Mouse (Mus musculus) heart, postnatal 0 days (tissue): ENCODE results near the gene Ciao2b. TPM values are rescaled to one million over a fixed set of nuclear protein-coding genes. Genes with fewer than 3 reads are reported as not detected.

Experiments
- ATAC-seq: fragments of 200-750 bp; cut with Nextera tagmentation; 2 replicates; pipeline ENCODE4 v1.8.0; 2017; ENCODE audit warnings: low read depth, moderate number of reproducible peaks, moderate library complexity; ENCODE audit not compliant: insufficient read depth
- DNase-seq: peaks from one replicate; pipeline ENCODE4 v3.0.0-alpha.2; 2016; ENCODE audit warnings: low spot score
- H3K27ac ChIP-seq: fragments of 300-500 bp; sonication (generic); 2 replicates; pipeline ENCODE4 v1.5.1; 2014; ENCODE audit warnings: low read depth, mild to moderate bottlenecking
- H3K27me3 ChIP-seq: fragments of 300-500 bp; sonication (generic); 2 replicates; pipeline ENCODE4 v1.6.1; 2014; ENCODE audit warnings: low read length, mixed read lengths; ENCODE audit not compliant: control insufficient read depth, insufficient read depth
- H3K36me3 ChIP-seq: fragments of 300-500 bp; sonication (generic); replicated peaks from 2 replicates; pipeline ENCODE4 v1.6.1; 2014; ENCODE audit warnings: low read length, mixed read lengths; ENCODE audit not compliant: control insufficient read depth, insufficient read depth
- H3K4me1 ChIP-seq: fragments of 300-500 bp; sonication (generic); 2 replicates; pipeline ENCODE4 v1.6.1; 2014; ENCODE audit warnings: antibody characterized with exemption; ENCODE audit not compliant: control insufficient read depth, insufficient read depth
- H3K4me2 ChIP-seq: fragments of 300-500 bp; sonication (generic); 2 replicates; pipeline ENCODE4 v1.6.1; 2014; ENCODE audit warnings: low read depth, mild to moderate bottlenecking, low read length, moderate library complexity
- H3K4me3 ChIP-seq: fragments of 300-500 bp; sonication (generic); 2 replicates; pipeline ENCODE4 v1.5.1; 2014; ENCODE audit warnings: low read depth, low read length
- H3K9ac ChIP-seq: fragments of 300-500 bp; sonication (generic); replicated peaks from 2 replicates; pipeline ENCODE4 v1.6.1; 2014; ENCODE audit warnings: low read depth, low read length, mixed read lengths
- H3K9me3 ChIP-seq: fragments of 300-500 bp; sonication (generic); replicated peaks from 2 replicates; pipeline ENCODE4 v1.6.1; 2016; ENCODE audit warnings: low read length; ENCODE audit not compliant: control insufficient read depth
- CTCF ChIP-seq: IDR thresholded peaks from 2 replicates; pipeline ENCODE4 v1.5.1; 2016; ENCODE audit warnings: antibody characterized with exemption, control low read depth, low read depth
- EP300 ChIP-seq: IDR thresholded peaks from 2 replicates; pipeline ENCODE4 v1.6.1; 2016; ENCODE audit warnings: antibody characterized with exemption, low read depth
- WGBS: fragments of 180-500 bp; shearing (Covaris S2); extraction: QIAGEN DNeasy Blood & Tissue Kit; methylation state at CpG from one replicate; pipeline ENCODE4 v1.1.7; 2014; 5-methylcytosine and 5-hydroxymethylcytosine counted together
- polyA plus RNA-seq: library from polyadenylated mRNA; unstranded; fragments of >200 nt; fragmentation: Nextera tagmentation; extraction: Ambion mirVana; gene quantifications from 2 replicates; pipeline ENCODE4 v1.2.1, GENCODE M21; 2015
- total RNA-seq: library from RNA; depleted of rRNA; stranded (reverse); fragments of >200 nt; gene quantifications from 2 replicates; pipeline ENCODE4 v1.2.3, GENCODE M21; 2014; ENCODE audit warnings: low replicate concordance

Ciao2b gene
- total and polyA plus RNA-seq, 2 experiments from 2014 or later = 141 to 184 TPM

DNA sequence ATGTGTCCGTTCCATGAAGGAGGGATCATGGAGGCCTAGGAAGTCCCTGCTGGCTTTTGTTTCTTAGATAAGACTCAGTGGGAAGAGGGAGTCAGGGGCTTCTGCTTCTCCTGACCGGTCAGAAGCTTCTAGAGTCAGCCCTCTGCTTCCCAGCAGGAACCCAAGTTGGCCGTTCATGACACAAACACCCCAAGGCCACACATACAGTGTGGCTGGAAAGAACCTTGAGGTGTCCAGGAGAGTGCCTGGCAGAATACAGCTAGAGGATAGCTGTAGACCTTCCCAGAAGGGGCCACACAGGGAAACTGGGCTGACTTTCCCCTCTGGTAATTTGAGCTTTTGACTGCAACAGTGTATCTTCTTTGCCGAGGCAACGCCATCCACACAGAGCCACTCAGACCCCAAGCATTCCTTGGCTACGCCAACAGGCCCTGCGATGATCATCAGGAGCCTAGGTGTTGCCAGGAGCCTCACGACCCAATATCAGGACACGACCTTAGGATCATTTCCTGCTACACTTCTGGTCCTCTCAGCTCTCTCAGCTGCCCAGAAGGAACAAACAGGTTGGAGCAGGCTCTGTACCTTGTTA lies 8.5 kb downstream of the Ciao2b start:
- Histone ChIP-seq H3K9me3 (no peaks in the 10 kb centered on the region), H3K9ac (no peak overlapping the region), H3K36me3 (peaks cover 32% of the 10 kb centered on the region), H3K4me1 (peaks cover 31% of the 10 kb centered on the region), H3K27me3 (no peaks in the 10 kb centered on the region), H3K4me3 (no peak overlapping the region), H3K4me2 (no peak overlapping the region), H3K27ac (peak overlapping the region; percentile 65)
- no peak for TF ChIP-seq CTCF
- TF ChIP-seq EP300 = no peak
- ATAC-seq (no peak), DNase-seq (peak; percentile 30)
- WGBS = 35% methylated on average over 9 of the region's 9 CpGs

DNA sequence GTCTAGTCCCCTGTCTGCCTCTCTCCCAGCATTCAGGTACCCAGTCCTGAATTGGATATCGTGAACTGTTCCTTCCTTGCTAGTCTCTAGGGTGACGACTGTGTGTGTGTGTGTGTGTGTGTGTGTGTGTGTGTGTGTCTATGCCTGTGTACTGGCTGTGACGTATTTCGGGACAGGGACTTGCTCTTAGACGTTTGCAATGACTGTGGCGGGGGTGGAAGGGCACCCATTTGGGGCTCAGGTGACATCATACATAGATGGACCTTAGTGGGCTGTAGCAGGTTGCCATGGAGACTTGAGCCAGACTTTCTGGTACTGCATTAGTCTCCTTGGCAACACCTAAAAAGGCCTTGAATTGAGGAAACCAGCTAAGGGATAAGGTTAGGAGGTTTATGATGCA lies 9.3 kb downstream of the Ciao2b start:
- DNase-seq = peak; percentile 5
- TF ChIP-seq CTCF = no peak
- TF ChIP-seq EP300 = no peak
- no peaks in the 10 kb centered on the region for H3K9me3 ChIP-seq
- 50% methylated on average over 6 of the region's 6 CpGs for WGBS
- H3K4me2 ChIP-seq = peak overlapping the region; percentile 67
- peak overlapping the region; percentile 90 for H3K27ac ChIP-seq
- peaks cover 32% of the 10 kb centered on the region for H3K36me3 ChIP-seq
- no peak overlapping the region for H3K4me3 ChIP-seq
- H3K27me3 ChIP-seq = no peaks in the 10 kb centered on the region
- peaks cover 35% of the 10 kb centered on the region for H3K4me1 ChIP-seq
- ATAC-seq = no peak
- no peak overlapping the region for H3K9ac ChIP-seq

DNA sequence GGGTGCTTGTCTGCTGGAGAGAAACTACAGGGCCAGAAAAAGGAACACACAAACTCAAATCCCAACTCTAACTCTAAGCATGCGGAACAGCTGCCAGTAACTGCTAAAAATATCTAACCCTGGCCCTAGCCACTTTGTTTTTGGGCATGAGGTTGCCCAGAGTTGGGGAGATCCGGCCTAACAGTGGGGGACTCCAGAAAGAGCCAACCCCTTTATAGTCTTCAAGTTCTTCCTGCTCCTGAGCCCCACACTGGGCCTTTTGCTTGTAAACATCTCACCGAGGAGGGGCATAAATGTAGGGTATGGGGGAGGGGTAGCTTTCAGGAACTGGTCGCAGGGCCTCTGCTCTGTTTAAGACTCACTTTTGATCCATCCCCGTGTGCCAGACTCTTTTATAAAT lies 9.8 kb downstream of the Ciao2b start:
- no peaks in the 10 kb centered on the region for H3K27me3 ChIP-seq
- DNase-seq (peak; percentile 7), ATAC-seq (no peak)
- peak overlapping the region; percentile 7; the same call in 1 of the 2 replicates for H3K9ac ChIP-seq
- H3K9me3 ChIP-seq = no peaks in the 10 kb centered on the region
- peak overlapping the region; percentile 63 for H3K4me3 ChIP-seq
- WGBS = 16% methylated on average over 5 of the region's 5 CpGs
- peak overlapping the region; percentile 67 for H3K4me2 ChIP-seq
- H3K4me1 ChIP-seq = peaks cover 38% of the 10 kb centered on the region
- peak overlapping the region; percentile 90 for H3K27ac ChIP-seq
- peaks cover 27% of the 10 kb centered on the region for H3K36me3 ChIP-seq
- no peak for TF ChIP-seq EP300
- no peak for TF ChIP-seq CTCF

DNA sequence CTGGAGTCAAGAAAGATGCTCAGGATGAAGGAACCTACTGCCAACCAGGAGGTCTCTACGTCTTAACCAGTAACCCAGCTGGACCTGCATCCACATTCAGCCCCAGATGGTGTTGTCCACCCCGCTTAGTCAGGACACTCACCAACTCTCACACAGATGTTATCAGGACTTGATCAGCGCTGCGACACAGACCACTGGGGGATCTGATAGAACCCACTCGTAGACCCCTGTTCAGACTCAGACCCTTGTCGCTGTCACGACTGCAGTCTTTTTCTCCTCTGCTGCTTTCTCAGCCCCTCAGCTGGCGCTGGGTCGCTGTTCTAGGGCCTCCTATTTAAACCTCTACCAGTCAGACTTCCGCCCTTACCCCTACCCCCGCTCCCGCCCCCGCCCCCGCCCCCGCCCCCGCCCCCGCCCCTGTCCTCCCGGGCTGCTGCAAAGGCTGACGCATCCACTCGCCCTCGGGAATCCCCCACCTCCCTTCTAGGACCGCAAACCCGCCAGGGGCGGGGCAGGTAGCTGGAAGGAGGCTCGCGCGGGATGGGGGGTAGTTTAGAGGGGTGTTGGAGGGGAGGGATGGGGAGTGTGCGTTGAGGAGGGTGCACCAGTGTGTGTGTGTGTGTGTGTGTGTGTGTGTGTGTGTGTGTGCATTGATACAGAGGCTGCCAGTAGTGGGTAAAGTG lies 10.6 kb downstream of the Ciao2b start, which contains the start of gene Rrad:
TSS of gene Rrad (minus strand) at position 347 of the 683 bp plus-strand sequence.
- Histone ChIP-seq H3K4me3 (peak within 1 kb of the TSS; percentile 63), H3K9me3 (no peaks in the 10 kb centered on the region), H3K27me3 (no peaks in the 10 kb centered on the region), H3K4me1 (peaks cover 38% of the 10 kb centered on the region), H3K36me3 (peaks cover 24% of the 10 kb centered on the region), H3K27ac (peak within 1 kb of the TSS; percentile 90), H3K9ac (peak within 1 kb of the TSS; percentile 77), H3K4me2 (peak within 1 kb of the TSS; percentile 67)
- DNase-seq = peak; percentile 87
- no peak for TF ChIP-seq CTCF
- TF ChIP-seq EP300 = 0 out of 2 replicates have a peak, but pooled peaks have one; percentile 22
- WGBS = 2% methylated on average over 28 of the region's 28 CpGs
- peak; percentile 77 for ATAC-seq

DNA sequence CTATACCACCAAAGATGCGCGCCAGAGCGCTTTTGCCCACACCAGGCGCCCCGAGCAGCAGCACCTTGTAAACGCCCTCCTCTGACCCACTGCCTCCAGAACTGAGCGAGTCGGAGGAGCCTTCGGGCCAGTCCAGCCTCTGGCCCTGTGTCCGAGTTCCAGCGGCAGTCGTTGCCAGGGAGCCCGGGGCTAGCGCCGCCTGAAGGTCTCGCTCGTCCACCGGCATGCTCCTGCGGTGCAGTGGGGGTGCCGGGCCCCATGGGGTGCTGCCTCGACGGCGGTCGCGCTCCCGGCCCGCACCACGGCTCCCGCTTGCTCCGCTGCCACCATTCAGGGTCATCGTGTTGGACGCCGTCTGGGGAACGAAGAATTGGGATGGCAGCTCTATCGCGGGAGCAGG lies 11.2 kb downstream of the Ciao2b start:
- Histone ChIP-seq H3K27ac (peak overlapping the region; percentile 90), H3K9ac (peak overlapping the region; percentile 77), H3K4me1 (peaks cover 38% of the 10 kb centered on the region), H3K9me3 (no peaks in the 10 kb centered on the region), H3K4me2 (peak overlapping the region; percentile 67), H3K4me3 (peak overlapping the region; percentile 63), H3K36me3 (peaks cover 18% of the 10 kb centered on the region), H3K27me3 (no peaks in the 10 kb centered on the region)
- WGBS = 1% methylated on average over 36 of the region's 36 CpGs
- TF ChIP-seq CTCF (no peak; the same call in 1 of the 2 replicates), EP300 (no peak)
- ATAC-seq (no peak), DNase-seq (peak; percentile 42)
